Mouse (Mus musculus) urinary bladder, postnatal 14 days (tissue): Measurements from ENCODE around the gene Mcm2.

Experiments
- DNase-seq: peaks from one replicate; pipeline ENCODE4 v3.0.0; 2021; ENCODE audit warnings: low spot score

The Mcm2 gene

GRCm38 (mm10) chr6:88925640-88926205 lies 27.1 kb upstream of the Mcm2 start:
- DNase-seq: no peak

GRCm38 (mm10) chr6:88924502-88925275 lies 26.1 kb upstream of the Mcm2 start:
- DNase-seq: peak; percentile 81

DNA sequence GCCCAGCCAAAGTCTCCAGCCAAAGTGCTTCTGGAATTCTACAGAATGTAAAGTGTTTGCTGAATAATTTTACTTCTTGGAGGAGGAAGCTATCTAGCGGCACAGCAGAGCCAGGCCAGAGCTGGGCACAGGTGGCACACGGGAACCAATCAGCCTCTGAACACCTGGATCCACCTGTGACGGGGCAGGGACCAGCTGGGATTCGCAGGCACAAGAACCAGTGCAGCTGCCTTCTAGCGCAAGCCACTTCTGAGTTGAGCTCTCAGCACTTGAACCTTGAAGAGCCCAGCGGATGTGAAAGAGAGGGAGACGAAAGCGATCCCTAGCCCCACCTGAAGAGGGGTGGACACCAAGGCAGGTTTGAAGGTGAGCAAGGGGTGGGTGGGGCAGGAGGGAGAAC lies 20.2 kb upstream of the Mcm2 start:
- DNase-seq: no peak

DNA sequence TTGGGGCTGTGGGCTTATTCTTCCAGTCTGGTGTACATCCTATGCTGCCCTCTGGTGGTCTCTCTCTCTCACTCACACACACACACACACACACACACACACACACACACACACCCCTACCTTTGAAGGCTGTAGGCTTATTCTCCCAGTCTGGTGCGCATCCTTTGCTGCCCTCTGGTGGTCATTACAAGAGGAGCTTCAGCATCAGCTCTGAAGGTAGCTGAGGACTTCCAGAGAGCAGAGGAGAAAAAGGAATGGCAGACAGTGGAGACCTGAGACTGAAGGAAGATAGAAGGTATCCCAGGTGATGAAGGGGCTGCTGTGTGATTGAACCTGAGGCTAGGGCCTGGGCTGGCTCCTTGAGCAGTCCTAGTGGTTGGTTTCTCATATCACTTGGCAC lies 17.6 kb upstream of the Mcm2 start:
- peak; percentile 52 for DNase-seq

DNA sequence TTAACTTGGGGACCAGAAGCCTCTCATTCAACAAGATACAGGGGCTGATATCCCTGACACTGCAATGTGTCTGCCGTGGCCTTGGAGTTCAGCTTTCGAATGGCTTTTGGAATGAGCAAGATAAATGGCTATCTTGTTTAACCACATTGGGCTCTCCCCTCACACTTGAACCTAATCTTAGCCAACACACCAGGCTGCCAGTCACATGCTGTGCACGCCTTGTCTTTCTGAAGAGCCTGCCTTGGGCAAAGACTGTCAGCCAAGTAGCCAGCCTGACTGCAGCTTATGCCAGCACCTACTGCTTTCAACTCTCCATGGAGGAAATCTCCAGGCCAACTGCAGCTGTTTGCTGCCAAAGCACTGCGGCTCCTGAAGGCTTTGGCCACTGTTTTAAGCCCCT lies 16.9 kb upstream of the Mcm2 start:
- DNase-seq: no peak

DNA sequence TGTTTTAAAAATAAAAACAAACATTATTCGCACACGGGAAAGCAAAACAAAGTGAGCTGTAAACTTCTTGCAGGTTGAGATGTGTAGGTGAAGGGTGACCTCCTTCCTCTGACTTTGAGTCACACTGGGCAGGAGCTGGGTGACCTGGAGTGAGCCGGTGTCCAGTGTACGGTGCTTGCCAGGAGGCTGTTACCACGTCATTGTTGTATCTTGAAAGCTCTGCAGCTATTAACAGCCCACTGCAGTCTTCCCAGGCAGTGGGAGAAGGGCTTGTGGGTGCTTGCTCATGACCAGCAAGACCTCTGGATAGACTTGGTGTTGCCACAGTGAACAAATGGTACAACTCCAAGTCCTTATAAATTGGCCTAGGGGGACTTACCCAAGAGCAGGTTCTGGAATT lies 16.2 kb upstream of the Mcm2 start:
- DNase-seq: no peak

GRCm38 (mm10) chr6:88913440-88913839 lies 14.9 kb upstream of the Mcm2 start:
- no peak for DNase-seq

- no peak for DNase-seq
Measured at GRCm38 (mm10) chr6:88913022-88913421, 14.4 kb upstream of the Mcm2 start.

GRCm38 (mm10) chr6:88909151-88909550 lies 10.6 kb upstream of the Mcm2 start:
- no peak for DNase-seq

- DNase-seq: peak; percentile 63
Measured at GRCm38 (mm10) chr6:88906369-88907108, 8.0 kb upstream of the Mcm2 start.

DNA sequence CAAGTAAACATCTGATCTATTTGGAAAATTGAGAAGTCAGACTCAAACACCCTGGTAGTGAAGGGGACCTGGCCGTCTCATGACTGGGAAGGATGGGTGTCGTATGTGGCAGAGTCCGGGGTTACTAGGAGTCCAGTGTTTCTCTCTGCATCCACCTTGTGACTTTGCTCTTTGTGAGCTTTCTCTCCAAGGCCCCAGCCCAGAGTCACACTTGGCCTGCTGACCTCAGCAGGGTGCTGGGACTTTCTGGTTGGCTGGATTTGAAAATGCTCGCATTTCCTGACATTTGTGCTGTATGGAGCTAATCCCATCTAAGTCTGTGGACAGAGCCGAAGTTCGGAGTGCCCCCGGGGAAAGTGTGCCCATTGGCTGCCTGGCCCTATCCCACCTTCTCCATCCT lies 6.5 kb upstream of the Mcm2 start:
- DNase-seq: no peak

- no peak for DNase-seq
Measured at GRCm38 (mm10) chr6:88904456-88904974, 5.9 kb upstream of the Mcm2 start.

- DNase-seq: no peak
Measured at GRCm38 (mm10) chr6:88903708-88904107, 5.1 kb upstream of the Mcm2 start.

DNA sequence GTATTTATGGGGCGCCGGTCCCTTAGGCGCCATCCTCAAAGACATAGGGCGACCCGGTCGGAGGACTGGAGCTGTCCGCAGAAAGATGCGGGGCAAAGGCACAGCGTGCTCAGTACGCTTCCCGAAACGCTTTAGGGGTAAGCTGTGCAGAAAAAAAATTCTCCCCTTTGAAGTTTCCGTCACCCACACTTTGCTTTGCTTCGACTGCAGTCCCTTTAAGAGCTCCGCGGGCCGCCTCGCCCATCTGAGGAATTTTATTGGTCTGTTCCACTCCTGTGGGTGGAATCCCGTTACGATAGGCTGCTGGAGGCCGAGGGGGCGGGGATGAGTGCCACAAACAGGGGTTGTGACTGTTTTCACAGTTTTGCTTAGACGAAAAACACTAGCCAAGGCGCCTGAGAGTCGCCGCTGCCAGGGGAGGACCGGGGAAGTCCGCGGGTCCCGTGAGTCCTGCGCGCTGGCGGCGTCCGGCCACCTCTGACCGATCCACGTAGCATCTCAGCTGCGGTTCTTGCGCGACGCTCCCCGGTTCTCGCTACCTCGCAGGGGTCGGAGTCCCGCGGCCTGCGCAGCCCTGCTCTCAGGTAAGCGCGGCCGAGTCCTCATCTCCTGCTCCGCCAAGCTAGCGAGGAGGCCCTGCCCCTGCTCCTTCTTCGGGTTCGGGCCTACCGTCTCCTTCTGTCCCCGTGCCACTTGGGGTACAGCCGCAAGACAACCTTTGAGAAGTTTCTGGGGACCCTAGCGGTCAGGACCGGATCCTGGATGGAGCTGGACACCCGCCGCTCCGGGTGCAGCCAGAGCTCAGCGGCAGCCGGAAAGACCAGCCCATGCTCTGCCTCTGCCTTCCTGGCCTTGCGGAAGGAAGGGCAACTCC lies 3.6 kb upstream of the Mcm2 start, which contains the start of gene Tpra1:
Tpra1 (plus strand) TSS at position 305 of the 874 bp plus-strand sequence.
- DNase-seq: peak; percentile 95

- peak; percentile 44 for DNase-seq
Measured at GRCm38 (mm10) chr6:88901471-88901870, 2.9 kb upstream of the Mcm2 start.

DNA sequence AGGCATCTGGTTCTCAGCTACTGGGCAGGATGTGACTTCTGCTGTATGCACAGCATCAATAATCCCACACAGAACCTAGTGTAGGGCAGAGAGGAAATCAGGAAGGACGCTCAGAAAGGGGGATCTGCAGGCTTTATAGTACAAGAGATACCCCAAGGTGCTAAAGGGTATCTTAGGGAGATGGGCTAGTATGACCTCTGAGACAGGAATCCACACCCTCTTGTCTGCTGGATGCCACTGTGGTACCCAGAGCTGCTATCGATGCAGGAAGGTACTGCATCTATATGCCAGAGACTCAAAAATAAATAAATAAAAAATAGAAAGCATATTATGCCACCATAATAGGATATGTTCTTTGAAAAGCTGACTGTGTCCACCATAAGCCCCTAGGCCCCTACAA lies 1.0 kb upstream of the Mcm2 start:
- no peak for DNase-seq

- no peak for DNase-seq
Measured at GRCm38 (mm10) chr6:88899086-88899485, 506 bp upstream of the Mcm2 start.

GRCm38 (mm10) chr6:88897246-88897645 lies 1.3 kb downstream of the Mcm2 start:
- DNase-seq: no peak

GRCm38 (mm10) chr6:88895943-88896342 lies 2.6 kb downstream of the Mcm2 start:
- DNase-seq: no peak

- DNase-seq: peak; percentile 67
Measured at GRCm38 (mm10) chr6:88893559-88893958, 5.0 kb downstream of the Mcm2 start.

GRCm38 (mm10) chr6:88890832-88891231 lies 7.7 kb downstream of the Mcm2 start:
- no peak for DNase-seq
